Mouse (Mus musculus) erythroblast, embryonic 14.5 days (primary cell): Measurements from ENCODE around the gene Lmntd1. TPM values are rescaled to one million over a fixed set of nuclear protein-coding genes. Genes with fewer than 3 reads are reported as not detected.

Source experiments
- H3K27me3 ChIP-seq: 2 replicates; pipeline ENCODE4 v1.6.1; 2012; ENCODE audit warnings: inconsistent platforms; ENCODE audit not compliant: control insufficient read depth
- H3K36me3 ChIP-seq: 2 replicates; pipeline ENCODE4 v1.6.1; 2012; ENCODE audit warnings: mild to moderate bottlenecking, inconsistent platforms; ENCODE audit not compliant: control insufficient read depth
- H3K4me1 ChIP-seq: 2 replicates; pipeline ENCODE4 v1.6.1; 2012; ENCODE audit warnings: inconsistent platforms; ENCODE audit not compliant: control insufficient read depth
- H3K4me3 ChIP-seq: replicated peaks from 2 replicates; pipeline ENCODE3; 2012; ENCODE audit warnings: moderate library complexity, mild to moderate bottlenecking, inconsistent platforms
- H3K9me3 ChIP-seq: 2 replicates; pipeline ENCODE4 v1.6.1; 2012; ENCODE audit warnings: low read length, inconsistent platforms, mixed read lengths; ENCODE audit not compliant: control insufficient read depth
- GATA1 ChIP-seq: IDR thresholded peaks from 2 replicates; pipeline ENCODE4 v1.6.1; 2012; ENCODE audit warnings: low read length, inconsistent platforms, mixed read lengths
- TAL1 ChIP-seq: IDR thresholded peaks from 3 replicates; pipeline ENCODE4 v1.6.1; 2012; ENCODE audit warnings: low read length, inconsistent platforms, mixed read lengths
- polyA plus RNA-seq: library from polyadenylated mRNA; stranded (reverse); fragments of >175 nt; gene quantifications from 2 replicates; pipeline ENCODE4 v1.2.3, GENCODE M21; 2012

Gene Lmntd1
- polyA plus RNA-seq, 1 experiment = not detected

GRCm38 (mm10) chr6:145387378-145387777 is 226.7 kb downstream of the Lmntd1 start:
- no peaks in the 10 kb centered on the region for H3K4me1 ChIP-seq
- no peak for TF ChIP-seq TAL1
- TF ChIP-seq GATA1 = no peak
- no peaks in the 10 kb centered on the region for H3K9me3 ChIP-seq
- H3K27me3 ChIP-seq = no peaks in the 10 kb centered on the region
- H3K4me3 ChIP-seq = no peak overlapping the region
- no peaks in the 10 kb centered on the region for H3K36me3 ChIP-seq

- Histone ChIP-seq H3K27me3 (no peaks in the 10 kb centered on the region), H3K4me3 (no peak overlapping the region), H3K9me3 (no peaks in the 10 kb centered on the region), H3K4me1 (no peaks in the 10 kb centered on the region), H3K36me3 (no peaks in the 10 kb centered on the region)
- TF ChIP-seq TAL1 (no peak), GATA1 (no peak)
Observed at GRCm38 (mm10) chr6:145382586-145383380, 231.3 kb downstream of the Lmntd1 start.

GRCm38 (mm10) chr6:145380961-145381360 is 233.2 kb downstream of the Lmntd1 start:
- Histone ChIP-seq H3K36me3 (no peaks in the 10 kb centered on the region), H3K9me3 (no peaks in the 10 kb centered on the region), H3K4me1 (no peaks in the 10 kb centered on the region), H3K27me3 (no peaks in the 10 kb centered on the region), H3K4me3 (no peak overlapping the region)
- no peak for TF ChIP-seq GATA1
- no peak for TF ChIP-seq TAL1

GRCm38 (mm10) chr6:145379175-145379574 is 234.9 kb downstream of the Lmntd1 start:
- H3K27me3 ChIP-seq = no peaks in the 10 kb centered on the region
- H3K9me3 ChIP-seq = no peaks in the 10 kb centered on the region

GRCm38 (mm10) chr6:145378689-145379088 is 235.4 kb downstream of the Lmntd1 start:
- TF ChIP-seq GATA1 (no peak), TAL1 (no peak)

More at GRCm38 (mm10) chr6:145379175-145379574, 234.9 kb downstream of the Lmntd1 start:
- H3K4me3 ChIP-seq = no peak overlapping the region
- H3K4me1 ChIP-seq = no peaks in the 10 kb centered on the region
- no peak for TF ChIP-seq TAL1
- TF ChIP-seq GATA1 = no peak
- no peaks in the 10 kb centered on the region for H3K36me3 ChIP-seq

GRCm38 (mm10) chr6:145374372-145374771 is 239.7 kb downstream of the Lmntd1 start:
- H3K4me1 ChIP-seq = no peaks in the 10 kb centered on the region
- H3K4me3 ChIP-seq = no peak overlapping the region
- H3K9me3 ChIP-seq = no peaks in the 10 kb centered on the region
- no peak for TF ChIP-seq TAL1
- TF ChIP-seq GATA1 = no peak
- no peaks in the 10 kb centered on the region for H3K27me3 ChIP-seq
- H3K36me3 ChIP-seq = no peaks in the 10 kb centered on the region

More at GRCm38 (mm10) chr6:145378689-145379088, 235.4 kb downstream of the Lmntd1 start:
- no peaks in the 10 kb centered on the region for H3K36me3 ChIP-seq
- no peaks in the 10 kb centered on the region for H3K27me3 ChIP-seq
- no peaks in the 10 kb centered on the region for H3K4me1 ChIP-seq
- no peak overlapping the region for H3K4me3 ChIP-seq
- no peaks in the 10 kb centered on the region for H3K9me3 ChIP-seq

- no peaks in the 10 kb centered on the region for H3K27me3 ChIP-seq
- H3K36me3 ChIP-seq = no peaks in the 10 kb centered on the region
- no peaks in the 10 kb centered on the region for H3K4me1 ChIP-seq
- H3K4me3 ChIP-seq = no peak overlapping the region
- TF ChIP-seq GATA1 (no peak), TAL1 (no peak)
- no peaks in the 10 kb centered on the region for H3K9me3 ChIP-seq
Observed at GRCm38 (mm10) chr6:145373712-145374221, 240.4 kb downstream of the Lmntd1 start.

GRCm38 (mm10) chr6:145372066-145372465 is 242.1 kb downstream of the Lmntd1 start:
- Histone ChIP-seq H3K4me3 (no peak overlapping the region), H3K36me3 (no peaks in the 10 kb centered on the region), H3K9me3 (no peaks in the 10 kb centered on the region), H3K4me1 (no peaks in the 10 kb centered on the region), H3K27me3 (no peaks in the 10 kb centered on the region)
- TF ChIP-seq GATA1 (no peak), TAL1 (no peak)

GRCm38 (mm10) chr6:145371586-145371985 is 242.5 kb downstream of the Lmntd1 start:
- TF ChIP-seq TAL1 = no peak
- no peak for TF ChIP-seq GATA1
- no peaks in the 10 kb centered on the region for H3K27me3 ChIP-seq
- H3K4me1 ChIP-seq = no peaks in the 10 kb centered on the region
- H3K9me3 ChIP-seq = no peaks in the 10 kb centered on the region
- no peaks in the 10 kb centered on the region for H3K36me3 ChIP-seq
- H3K4me3 ChIP-seq = no peak overlapping the region

GRCm38 (mm10) chr6:145370302-145370701 is 243.8 kb downstream of the Lmntd1 start:
- H3K4me3 ChIP-seq = no peak overlapping the region
- no peaks in the 10 kb centered on the region for H3K4me1 ChIP-seq
- no peaks in the 10 kb centered on the region for H3K9me3 ChIP-seq
- H3K36me3 ChIP-seq = no peaks in the 10 kb centered on the region
- TF ChIP-seq TAL1 (no peak), GATA1 (no peak)
- no peaks in the 10 kb centered on the region for H3K27me3 ChIP-seq
